Mouse (Mus musculus) large intestine, adult 2 months (tissue): ENCODE measurements around the gene 4930544D05Rik. TPM values are rescaled to one million over a fixed set of nuclear protein-coding genes. Genes with fewer than 3 reads are reported as not detected.

Source experiments
- DNase-seq: peaks from one replicate; pipeline ENCODE4 v3.0.0-alpha.2; 2012; ENCODE audit warnings: low read depth, low spot score
- WGBS: fragments of 180-500 bp; shearing (Covaris S2); methylation state at CpG from one replicate; pipeline ENCODE4 v1.1.7; 2018; 5-methylcytosine and 5-hydroxymethylcytosine counted together
- polyA plus RNA-seq: library from polyadenylated mRNA; depleted of rRNA; stranded (reverse); fragments of >200 nt; gene quantifications from 2 replicates; pipeline ENCODE4 v1.2.3, GENCODE M21; 2012; rRNA removed

4930544D05Rik gene
- polyA plus RNA-seq, 1 experiment: not detected

- 1% methylated on average over 63 of the region's 63 CpGs for WGBS
- no peak for DNase-seq
These were observed 37.9 kb downstream of the 4930544D05Rik start for GRCm38 (mm10) chr11:70653345-70654197.

GRCm38 (mm10) chr11:70654198-70654922 is 38.7 kb downstream of the 4930544D05Rik start, which contains the start of gene Pfn1:
Pfn1 (minus strand) TSS chr11:70654644.
- WGBS: 1% methylated on average over 57 of the region's 61 CpGs
- DNase-seq: no peak

- DNase-seq: no peak
- WGBS: under 1% methylated on average over 48 of the region's 48 CpGs
These were observed 39.4 kb downstream of the 4930544D05Rik start for GRCm38 (mm10) chr11:70654923-70655570.

DNA sequence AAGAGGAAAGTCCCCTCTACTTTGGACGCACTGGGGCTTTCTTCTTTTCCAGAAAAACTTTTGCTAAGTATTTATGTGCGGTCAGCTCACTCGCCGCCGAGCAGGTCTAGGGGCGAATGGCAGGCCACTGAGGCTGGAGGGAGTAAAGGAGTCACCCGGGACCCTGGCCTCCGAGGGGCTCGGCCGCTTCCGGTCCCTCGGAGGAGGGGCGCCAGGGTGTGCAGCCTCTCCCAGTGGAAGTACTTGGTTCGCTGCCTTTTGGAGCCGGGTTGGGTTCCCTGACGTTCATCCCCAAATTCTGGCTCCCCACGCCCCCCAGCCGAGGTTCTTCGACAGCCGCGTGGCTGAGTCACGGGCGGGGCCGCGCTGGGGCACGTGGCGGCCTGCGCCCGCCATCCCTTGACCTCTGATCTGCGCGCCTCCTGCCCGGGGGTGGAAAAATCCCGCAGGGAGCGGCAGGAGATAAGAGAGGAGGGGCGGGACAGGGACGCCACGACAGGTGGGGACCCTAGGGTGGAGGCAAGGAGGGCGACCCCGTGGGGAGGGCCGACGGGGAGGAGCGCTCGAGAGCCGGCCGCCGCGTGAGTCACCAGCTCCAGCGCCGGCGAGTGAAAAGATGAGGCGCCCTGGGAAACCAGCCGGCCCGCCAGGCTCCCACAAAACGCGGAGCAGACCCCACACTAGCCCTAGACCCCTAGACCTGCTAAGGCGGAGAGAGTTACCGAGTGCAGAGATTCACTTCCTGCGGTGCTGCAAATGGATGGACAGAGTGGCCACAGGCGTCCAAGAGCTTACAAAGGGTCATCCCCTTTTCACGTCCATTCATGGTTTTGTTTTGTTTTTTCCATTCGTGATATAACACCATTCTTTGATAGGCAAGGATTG is 40.2 kb downstream of the 4930544D05Rik start:
- WGBS: 1% methylated on average over 61 of the region's 61 CpGs
- DNase-seq: no peak

- no peak for DNase-seq
- WGBS: 20% methylated on average over 16 of the region's 16 CpGs
These were observed 40.8 kb downstream of the 4930544D05Rik start for GRCm38 (mm10) chr11:70656456-70656927.

GRCm38 (mm10) chr11:70656964-70657363 is 41.3 kb downstream of the 4930544D05Rik start, which contains the start of gene Eno3:
Eno3 (plus strand) TSS chr11:70657202.
- DNase-seq: no peak
- 45% methylated on average over 3 of the region's 3 CpGs for WGBS

DNA sequence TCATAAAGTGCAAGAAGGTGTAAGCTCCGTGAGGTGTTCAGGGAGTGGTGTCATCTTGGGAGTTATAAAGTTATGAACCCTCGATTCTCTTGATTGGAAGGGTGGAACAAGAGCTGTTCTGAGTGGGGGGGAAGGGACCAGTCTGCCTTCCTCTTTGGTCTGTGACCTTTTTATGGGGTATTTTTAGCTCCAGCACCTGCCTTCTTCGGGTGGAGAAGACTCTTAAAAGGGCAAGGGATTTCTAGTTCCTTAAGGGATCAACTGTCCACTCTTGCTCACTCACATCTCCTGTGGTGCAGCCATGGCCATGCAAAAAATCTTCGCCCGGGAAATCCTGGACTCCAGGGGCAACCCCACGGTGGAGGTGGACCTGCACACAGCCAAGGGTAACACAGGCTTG is 41.9 kb downstream of the 4930544D05Rik start:
- no peak for DNase-seq
- 37% methylated on average over 6 of the region's 6 CpGs for WGBS

DNA sequence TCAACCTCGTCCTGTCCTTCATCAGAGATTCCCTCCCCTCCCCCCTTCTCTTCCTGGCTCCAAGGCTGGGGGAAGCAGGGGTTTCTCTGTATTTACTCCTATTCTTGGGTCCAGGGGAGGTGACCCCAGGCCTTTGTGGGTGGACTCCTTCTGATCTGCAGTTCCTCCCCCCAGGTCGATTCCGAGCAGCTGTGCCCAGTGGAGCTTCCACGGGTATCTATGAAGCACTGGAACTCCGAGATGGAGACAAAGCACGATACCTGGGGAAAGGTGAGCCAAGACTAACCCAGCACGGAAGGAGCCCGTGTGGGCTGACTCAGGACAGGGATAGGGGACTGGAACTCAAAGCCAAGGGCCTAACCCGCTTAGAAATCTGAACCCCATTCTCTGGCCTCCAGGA is 42.3 kb downstream of the 4930544D05Rik start:
- no peak for DNase-seq
- WGBS: 78% methylated on average over 9 of the region's 9 CpGs

DNA sequence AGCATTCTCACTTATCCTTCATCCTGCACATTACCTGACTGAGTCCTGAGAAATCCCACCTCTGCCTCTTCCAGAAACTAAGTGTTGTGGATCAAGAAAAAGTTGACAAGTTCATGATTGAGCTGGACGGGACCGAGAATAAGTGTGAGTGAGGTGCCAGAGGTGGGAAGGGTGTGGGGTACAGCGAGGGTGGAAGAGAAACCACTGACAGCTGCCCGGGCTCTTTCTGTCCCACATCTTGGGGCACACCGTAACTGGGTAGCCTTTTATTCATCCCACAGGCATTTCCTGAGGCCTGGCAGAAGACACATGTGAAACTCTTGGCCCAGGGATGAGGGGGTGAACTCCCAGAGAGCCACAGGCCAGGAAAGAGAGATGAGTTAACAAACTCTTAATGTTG is 42.9 kb downstream of the 4930544D05Rik start:
- 89% methylated on average over 5 of the region's 5 CpGs for WGBS
- no peak for DNase-seq

GRCm38 (mm10) chr11:70658942-70659341 is 43.3 kb downstream of the 4930544D05Rik start:
- 75% methylated on average over 8 of the region's 8 CpGs for WGBS
- DNase-seq: no peak

DNA sequence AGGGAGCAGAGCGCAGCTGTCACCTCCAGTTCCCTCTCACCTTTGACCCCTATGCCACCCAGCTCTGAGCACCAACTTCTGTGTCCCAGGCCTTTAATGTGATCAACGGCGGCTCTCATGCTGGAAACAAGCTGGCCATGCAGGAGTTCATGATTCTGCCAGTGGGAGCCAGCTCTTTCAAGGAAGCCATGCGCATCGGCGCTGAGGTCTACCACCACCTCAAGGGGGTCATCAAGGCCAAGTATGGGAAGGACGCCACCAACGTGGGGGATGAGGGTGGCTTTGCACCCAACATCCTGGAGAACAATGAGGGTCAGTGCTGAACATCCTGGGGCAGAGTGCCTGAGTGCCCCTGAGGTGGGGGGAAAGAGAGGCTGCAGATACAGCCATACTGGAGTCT is 44.9 kb downstream of the 4930544D05Rik start:
- 93% methylated on average over 8 of the region's 8 CpGs for WGBS
- no peak for DNase-seq

DNA sequence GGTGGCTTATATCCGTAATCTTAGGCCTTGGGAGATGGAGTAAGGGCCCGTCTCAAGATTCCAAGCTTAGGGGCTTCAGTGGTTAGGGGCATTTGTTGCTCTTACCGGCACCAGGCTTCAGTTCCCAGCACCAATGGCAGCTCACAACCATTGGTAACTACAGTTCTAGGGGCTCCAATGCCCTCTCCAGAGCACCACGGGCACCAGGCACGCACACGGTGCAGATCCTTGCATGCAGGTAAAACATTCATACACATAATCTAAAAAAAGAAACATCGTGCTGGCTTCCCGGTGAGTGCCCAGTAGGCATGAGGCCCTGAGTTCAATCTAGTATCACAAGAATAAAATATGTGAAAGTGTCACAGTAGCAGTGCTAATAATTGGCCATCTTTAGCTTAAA is 47.5 kb downstream of the 4930544D05Rik start:
- WGBS: 90% methylated on average over 8 of the region's 8 CpGs
- no peak for DNase-seq

GRCm38 (mm10) chr11:70663957-70664356 is 48.3 kb downstream of the 4930544D05Rik start:
- DNase-seq: no peak
- 89% methylated on average over 6 of the region's 6 CpGs for WGBS

DNA sequence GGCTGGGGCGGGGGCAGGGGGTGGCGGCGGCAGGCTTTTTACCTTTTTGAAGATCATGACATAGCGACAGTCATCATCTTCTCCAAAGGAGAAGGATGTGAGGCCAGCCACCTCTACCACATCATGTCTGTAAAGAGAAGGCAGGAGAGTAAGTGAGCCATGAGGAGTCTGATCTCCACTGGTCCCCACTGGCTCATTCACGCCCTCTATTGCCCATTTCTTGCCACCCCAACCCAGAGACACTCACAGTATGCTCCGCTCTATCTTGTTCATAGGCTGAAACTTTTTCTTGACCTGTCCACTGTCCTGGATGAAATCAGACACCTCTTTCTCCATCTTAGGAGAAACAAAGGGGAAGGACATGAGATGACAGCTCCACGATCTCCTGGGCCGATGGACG is 49.1 kb downstream of the 4930544D05Rik start:
- WGBS: 97% methylated on average over 9 of the region's 9 CpGs
- DNase-seq: no peak

Other genes with a start within 250 kb of the 4930544D05Rik start
- 11.9 and 12.4 TPM in 2 replicates for gene Pelp1, start 205.8 kb upstream of the 4930544D05Rik start, polyA plus RNA-seq
- 31.7 and 36.2 TPM in 2 replicates for gene Arrb2, start 183.2 kb upstream of the 4930544D05Rik start, polyA plus RNA-seq
- 28.0 and 31.7 TPM in 2 replicates for gene Med11, start 163.9 kb upstream of the 4930544D05Rik start, polyA plus RNA-seq
- gene Zmynd15, start 156.4 kb upstream of the 4930544D05Rik start, polyA plus RNA-seq: 4.6 and 5.0 TPM in 2 replicates
- gene Cxcl16, start 155.9 kb upstream of the 4930544D05Rik start, polyA plus RNA-seq: 31.8 and 40.5 TPM in 2 replicates
- 168 and 625 TPM in 2 replicates for gene Tm4sf5, start 110.6 kb upstream of the 4930544D05Rik start, polyA plus RNA-seq
- gene Vmo1, start 101.2 kb upstream of the 4930544D05Rik start, polyA plus RNA-seq: 0.19 TPM in 1 of 2 replicates, not detected in the other
- gene Gltpd2, start 96.7 kb upstream of the 4930544D05Rik start, polyA plus RNA-seq: 0.98 and 4.7 TPM in 2 replicates
- gene Psmb6, start 90.5 kb upstream of the 4930544D05Rik start, polyA plus RNA-seq: 394 and 397 TPM in 2 replicates
- not detected in 2 replicates for gene Gm40193, start 82.9 kb upstream of the 4930544D05Rik start, polyA plus RNA-seq
- gene Pld2, start 75.8 kb upstream of the 4930544D05Rik start, polyA plus RNA-seq: 15.4 and 30.5 TPM in 2 replicates
- gene Mink1, start 53.0 kb upstream of the 4930544D05Rik start, polyA plus RNA-seq: 41.3 and 75.5 TPM in 2 replicates
- gene Chrne, start 3.4 kb downstream of the 4930544D05Rik start, polyA plus RNA-seq: 0.07 and 0.15 TPM in 2 replicates
- gene Gp1ba, start 23.3 kb downstream of the 4930544D05Rik start, polyA plus RNA-seq: 0.04 TPM in 1 of 2 replicates, not detected in the other
- 76.9 and 101 TPM in 2 replicates for gene Rnf167, start 31.4 kb downstream of the 4930544D05Rik start, polyA plus RNA-seq
- 118 and 151 TPM in 2 replicates for gene Slc25a11, start 31.6 kb downstream of the 4930544D05Rik start, polyA plus RNA-seq
- 2,199 and 2,395 TPM in 2 replicates for gene Pfn1, start 38.8 kb downstream of the 4930544D05Rik start, polyA plus RNA-seq
- 19.9 and 31.2 TPM in 2 replicates for gene Eno3, start 41.4 kb downstream of the 4930544D05Rik start, polyA plus RNA-seq
- 35.9 and 39.8 TPM in 2 replicates for gene Spag7, start 53.6 kb downstream of the 4930544D05Rik start, polyA plus RNA-seq
- gene Camta2, start 72.3 kb downstream of the 4930544D05Rik start, polyA plus RNA-seq: 48.8 and 53.2 TPM in 2 replicates
- 0.95 and 0.99 TPM in 2 replicates for gene Inca1, start 84.3 kb downstream of the 4930544D05Rik start, polyA plus RNA-seq
- 62.0 and 74.5 TPM in 2 replicates for gene Kif1c, start 84.7 kb downstream of the 4930544D05Rik start, polyA plus RNA-seq
- gene Zfp3, start 148.4 kb downstream of the 4930544D05Rik start, polyA plus RNA-seq: 0.92 and 1.9 TPM in 2 replicates
- gene Scimp, start 196.7 kb downstream of the 4930544D05Rik start, polyA plus RNA-seq: 2.0 and 3.8 TPM in 2 replicates
- gene Rabep1, start 228.9 kb downstream of the 4930544D05Rik start, polyA plus RNA-seq: 1.9 and 2.3 TPM in 2 replicates